Mouse (Mus musculus) intestine, postnatal 0 days (tissue): ENCODE data around the gene Ank. TPM values are rescaled to one million over a fixed set of nuclear protein-coding genes. Genes with fewer than 3 reads are reported as not detected.
A peak's percentile ranks its signal among the peaks of the same experiment; 100 is the strongest.

ENCODE experiments used
- ATAC-seq: fragments of 200-750 bp; cut with Nextera tagmentation; 2 replicates; pipeline ENCODE4 v1.8.0; 2017; ENCODE audit warnings: mild to moderate bottlenecking, moderate TSS enrichment, moderate library complexity
- H3K27ac ChIP-seq: fragments of 300-500 bp; sonication (generic); 2 replicates; pipeline ENCODE4 v1.5.1; 2014; ENCODE audit warnings: mild to moderate bottlenecking, low read depth, low read length, moderate library complexity
- H3K27me3 ChIP-seq: fragments of 300-500 bp; sonication (generic); replicated peaks from 2 replicates; pipeline ENCODE4 v1.6.1; 2014; ENCODE audit warnings: low read length, mixed read lengths; ENCODE audit not compliant: control insufficient read depth, insufficient read depth
- H3K36me3 ChIP-seq: fragments of 300-500 bp; sonication (generic); 2 replicates; pipeline ENCODE4 v1.6.1; 2014; ENCODE audit warnings: mild to moderate bottlenecking, moderate library complexity; ENCODE audit not compliant: control insufficient read depth, insufficient read depth
- H3K4me1 ChIP-seq: fragments of 300-500 bp; sonication (generic); replicated peaks from 2 replicates; pipeline ENCODE4 v1.6.1; 2014; ENCODE audit warnings: antibody characterized with exemption, low read length, mixed read lengths; ENCODE audit not compliant: control insufficient read depth, insufficient read depth
- H3K4me2 ChIP-seq: fragments of 300-500 bp; sonication (generic); replicated peaks from 2 replicates; pipeline ENCODE4 v1.6.1; 2014; ENCODE audit warnings: low read depth, mild to moderate bottlenecking, moderate library complexity
- H3K4me3 ChIP-seq: fragments of 300-500 bp; sonication (generic); 2 replicates; pipeline ENCODE4 v1.5.1; 2014; ENCODE audit warnings: low read depth, low read length
- H3K9ac ChIP-seq: fragments of 300-500 bp; sonication (generic); 2 replicates; pipeline ENCODE4 v1.6.1; 2014; ENCODE audit warnings: mild to moderate bottlenecking, low read depth, low read length
- H3K9me3 ChIP-seq: fragments of 300-500 bp; sonication (generic); 2 replicates; pipeline ENCODE4 v1.6.1; 2016; ENCODE audit warnings: mixed run types; ENCODE audit not compliant: control insufficient read depth
- CTCF ChIP-seq: sonication (generic); IDR thresholded peaks from 2 replicates; pipeline ENCODE4 v1.5.1; 2016; ENCODE audit warnings: low read depth, mild to moderate bottlenecking, control low read depth, antibody characterized with exemption, moderate library complexity
- WGBS: fragments of 180-500 bp; shearing (Covaris S2); extraction: QIAGEN DNeasy Blood & Tissue Kit; methylation state at CpG from one replicate; pipeline ENCODE4 v1.1.7; 2014; 5-methylcytosine and 5-hydroxymethylcytosine counted together
- polyA plus RNA-seq: library from polyadenylated mRNA; unstranded; fragments of >200 nt; fragmentation: Nextera tagmentation; extraction: Ambion mirVana; gene quantifications from 2 replicates; pipeline ENCODE4 v1.2.1, GENCODE M21; 2015

Ank gene
- polyA plus RNA-seq, 1 experiment from 2014 or later = 20.9 TPM

DNA sequence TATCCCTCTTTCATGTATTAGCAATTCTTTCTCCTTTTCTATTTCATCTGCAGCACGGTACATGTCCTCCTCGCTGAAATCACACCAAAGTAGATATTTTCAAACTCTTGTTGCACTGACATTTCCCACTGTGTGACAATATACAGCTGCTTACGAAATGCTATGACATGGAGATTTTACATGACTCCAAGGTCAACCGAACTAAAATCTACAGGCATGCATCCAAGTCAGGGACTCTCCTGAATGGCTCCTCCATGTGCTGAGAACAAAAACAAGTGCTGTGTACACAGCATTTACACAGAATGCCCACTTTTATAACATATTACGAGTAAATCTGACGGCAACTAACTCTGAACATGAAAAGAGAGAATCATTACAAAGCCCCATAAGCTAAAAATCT, 156.8 kb downstream of the Ank start:
- peaks cover 17% of the 10 kb centered on the region; the same call in 1 of the 2 replicates for H3K36me3 ChIP-seq
- ATAC-seq = no peak
- no peak overlapping the region for H3K9ac ChIP-seq
- no peaks in the 10 kb centered on the region for H3K4me1 ChIP-seq
- TF ChIP-seq CTCF = no peak
- H3K27ac ChIP-seq = no peak overlapping the region
- H3K27me3 ChIP-seq = no peaks in the 10 kb centered on the region
- 89% methylated on average over 6 of the region's 6 CpGs for WGBS
- H3K4me2 ChIP-seq = no peak overlapping the region
- no peaks in the 10 kb centered on the region for H3K9me3 ChIP-seq
- no peak overlapping the region for H3K4me3 ChIP-seq

DNA sequence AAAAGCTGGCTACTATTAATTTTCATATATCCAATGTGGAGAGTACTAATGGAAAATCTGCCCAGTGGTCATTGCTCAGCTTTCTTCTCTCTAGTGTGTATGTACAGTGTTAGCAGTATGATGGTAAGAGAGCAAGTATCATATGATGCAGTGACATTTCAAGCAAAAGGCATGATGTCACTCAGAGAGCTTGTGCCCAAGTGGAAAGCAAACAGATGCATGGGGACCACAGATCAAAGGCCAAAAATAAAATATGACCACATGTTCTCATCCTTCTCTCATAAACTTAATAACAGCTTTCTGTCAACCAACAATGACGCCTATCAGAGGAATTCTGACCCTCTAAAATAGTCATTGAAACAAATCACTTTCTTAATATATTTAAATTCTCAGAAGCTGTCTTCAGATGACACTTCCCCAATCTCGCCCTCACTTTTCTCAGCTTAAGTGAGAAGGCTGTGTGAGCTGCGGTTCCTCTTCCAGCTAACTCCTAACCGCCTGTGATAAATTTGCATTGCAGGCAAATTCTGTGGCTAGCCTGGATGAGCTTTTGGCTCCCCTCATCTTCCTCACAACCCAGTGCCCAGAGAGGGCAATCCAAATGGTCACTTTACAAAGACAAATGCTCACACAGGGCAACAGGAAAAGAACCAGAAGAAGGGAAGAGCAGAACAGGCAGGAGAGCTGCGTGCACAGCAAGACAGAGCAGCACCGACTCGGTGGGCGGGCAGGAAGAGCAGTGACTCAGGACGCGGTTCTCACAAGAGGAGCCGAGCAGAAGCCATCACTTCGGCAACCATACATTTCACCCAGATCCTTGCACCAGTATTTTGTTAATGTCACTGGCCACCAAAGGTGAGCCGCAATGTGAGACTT, 158.8 kb downstream of the Ank start:
- Histone ChIP-seq H3K9me3 (no peaks in the 10 kb centered on the region), H3K4me1 (0 out of 2 replicates have a peak, but pooled peaks cover 2% of the 10 kb centered on the region), H3K36me3 (peaks cover 15% of the 10 kb centered on the region; the same call in 1 of the 2 replicates), H3K9ac (no peak overlapping the region), H3K4me3 (no peak overlapping the region), H3K4me2 (no peak overlapping the region), H3K27ac (no peak overlapping the region; the same call in 1 of the 2 replicates), H3K27me3 (no peaks in the 10 kb centered on the region)
- no peak for ATAC-seq
- TF ChIP-seq CTCF = no peak
- WGBS = 86% methylated on average over 13 of the region's 13 CpGs

DNA sequence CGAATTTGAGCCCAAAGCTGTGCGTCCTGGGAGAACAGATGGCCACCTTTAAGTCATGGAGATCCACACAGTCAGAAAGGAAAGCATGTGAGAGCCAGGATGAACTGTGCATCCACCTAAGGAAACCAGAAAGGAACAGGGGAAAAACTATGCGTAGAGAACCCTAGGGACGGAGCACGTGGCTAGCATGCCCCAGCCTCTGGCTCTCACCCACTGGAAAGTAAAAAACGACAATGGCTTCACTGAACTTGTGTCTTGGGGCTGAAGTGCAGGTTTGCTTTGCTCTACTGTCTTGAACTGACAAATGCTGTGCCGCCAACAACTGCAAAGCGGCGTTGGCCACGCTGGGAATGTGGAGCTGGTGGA, 159.4 kb downstream of the Ank start:
- Histone ChIP-seq H3K9ac (no peak overlapping the region), H3K4me2 (no peak overlapping the region), H3K4me3 (no peak overlapping the region), H3K9me3 (no peaks in the 10 kb centered on the region), H3K4me1 (0 out of 2 replicates have a peak, but pooled peaks cover 2% of the 10 kb centered on the region), H3K27ac (no peak overlapping the region), H3K36me3 (peaks cover 15% of the 10 kb centered on the region; the same call in 1 of the 2 replicates), H3K27me3 (no peaks in the 10 kb centered on the region)
- ATAC-seq = no peak
- no peak for TF ChIP-seq CTCF
- 77% methylated on average over 10 of the region's 10 CpGs for WGBS

DNA sequence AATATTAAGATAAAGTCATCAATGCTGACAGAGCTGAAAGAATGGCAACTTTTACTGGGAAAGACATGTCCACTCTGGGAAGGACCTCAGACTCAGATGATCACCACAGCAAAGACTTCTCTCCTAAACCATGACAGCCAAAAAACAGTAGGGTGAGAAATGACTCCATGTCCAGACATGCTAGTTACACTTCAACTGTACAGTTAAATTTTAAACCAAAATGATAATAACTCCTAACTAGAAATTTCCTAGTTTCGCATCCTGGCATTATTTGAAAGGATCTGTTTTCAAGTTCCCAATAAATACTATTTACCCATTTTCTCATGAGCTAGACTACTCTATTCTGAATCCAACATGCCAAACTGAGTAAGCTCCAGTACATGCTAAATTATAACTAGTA, 159.8 kb downstream of the Ank start:
- Histone ChIP-seq H3K27me3 (no peaks in the 10 kb centered on the region), H3K4me1 (0 out of 2 replicates have a peak, but pooled peaks cover 2% of the 10 kb centered on the region), H3K9ac (no peak overlapping the region), H3K4me3 (no peak overlapping the region), H3K27ac (no peak overlapping the region), H3K36me3 (peaks cover 15% of the 10 kb centered on the region; the same call in 1 of the 2 replicates), H3K9me3 (no peaks in the 10 kb centered on the region), H3K4me2 (no peak overlapping the region)
- ATAC-seq = no peak
- TF ChIP-seq CTCF = no peak
- 54% methylated on average over 1 of the region's 1 CpGs for WGBS

DNA sequence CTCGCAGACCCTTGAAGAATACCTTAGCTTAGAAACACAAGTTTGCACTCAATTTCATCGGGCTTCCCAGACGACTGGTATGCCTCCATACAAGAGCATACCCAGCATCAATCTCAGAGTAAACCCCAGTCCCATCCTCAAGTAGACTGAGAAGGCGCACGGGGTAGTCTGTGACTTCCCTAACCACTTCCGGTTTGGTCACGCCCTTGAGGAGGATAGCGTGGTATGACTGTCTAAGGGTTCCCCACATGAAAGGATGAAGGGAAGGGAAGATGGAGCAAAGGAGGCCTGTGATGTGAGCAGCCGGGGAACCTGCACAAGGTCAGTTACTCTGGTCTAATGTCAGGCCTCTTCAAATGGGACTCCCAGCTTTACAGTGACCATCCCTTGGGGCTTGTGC, 161.3 kb downstream of the Ank start:
- no peaks in the 10 kb centered on the region for H3K27me3 ChIP-seq
- H3K27ac ChIP-seq = no peak overlapping the region
- TF ChIP-seq CTCF = no peak
- H3K4me3 ChIP-seq = no peak overlapping the region
- H3K4me2 ChIP-seq = no peak overlapping the region
- no peak for ATAC-seq
- H3K4me1 ChIP-seq = 0 out of 2 replicates have a peak, but pooled peaks cover 2% of the 10 kb centered on the region
- peaks cover 10% of the 10 kb centered on the region; the same call in 1 of the 2 replicates for H3K36me3 ChIP-seq
- H3K9me3 ChIP-seq = no peaks in the 10 kb centered on the region
- no peak overlapping the region for H3K9ac ChIP-seq
- WGBS = 84% methylated on average over 9 of the region's 9 CpGs

DNA sequence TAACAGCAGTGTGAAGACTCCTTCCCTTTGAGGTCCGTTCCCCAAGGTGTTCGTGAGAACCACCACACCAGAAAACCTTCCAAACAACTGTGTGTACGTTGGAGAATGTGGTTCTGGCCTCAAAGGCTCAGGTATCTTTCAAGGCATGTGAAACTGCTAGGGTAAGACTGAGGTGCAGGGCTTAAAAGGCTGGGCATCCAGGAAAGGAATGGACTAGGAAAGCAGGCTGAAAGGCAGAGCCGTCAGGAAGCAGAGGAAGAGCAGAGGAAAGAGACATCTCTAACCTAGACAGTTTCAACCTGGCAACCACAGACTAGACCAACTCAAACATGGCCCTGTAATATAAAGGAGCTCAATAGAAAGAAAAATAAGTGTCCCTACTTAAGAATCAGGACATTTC, 162.6 kb downstream of the Ank start:
- no peak for TF ChIP-seq CTCF
- 0 out of 2 replicates have a peak, but pooled peaks cover 2% of the 10 kb centered on the region for H3K4me1 ChIP-seq
- H3K27ac ChIP-seq = no peak overlapping the region
- WGBS = 62% methylated on average over 4 of the region's 4 CpGs
- peak overlapping the region; percentile 84 for H3K4me2 ChIP-seq
- peak overlapping the region; percentile 99 for H3K4me3 ChIP-seq
- H3K9ac ChIP-seq = 0 out of 2 replicates have a peak overlapping the region, but pooled peaks have one; percentile 17
- no peak for ATAC-seq
- no peaks in the 10 kb centered on the region for H3K9me3 ChIP-seq
- H3K36me3 ChIP-seq = peaks cover 3% of the 10 kb centered on the region; the same call in 1 of the 2 replicates
- H3K27me3 ChIP-seq = no peaks in the 10 kb centered on the region
